ENCODE assay signal across 15 mouse cellular contexts in the genomic region with DNA sequence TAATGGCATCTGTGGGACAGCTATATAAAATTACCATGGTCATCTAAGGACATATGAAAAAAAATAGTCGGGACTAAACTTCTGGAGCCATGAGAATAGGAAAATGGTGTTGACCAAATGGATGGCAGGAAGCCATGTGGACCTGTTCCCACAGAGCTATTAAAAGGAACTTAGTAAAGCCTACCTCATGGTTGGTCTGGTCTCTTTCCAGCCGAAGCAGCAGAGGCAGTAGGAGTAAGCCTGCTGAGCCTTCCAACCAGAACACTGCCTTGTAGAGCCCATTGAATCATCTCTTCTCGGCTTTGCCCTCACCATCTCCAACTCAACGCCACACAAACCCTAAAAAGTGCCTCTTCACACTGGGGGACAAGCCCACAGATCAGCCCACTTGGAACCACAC. TPM values are rescaled to one million over a fixed set of nuclear protein-coding genes. Genes with fewer than 3 reads are reported as not detected.
DNase-seq lines count a peak whose midpoint lies in the region; ATAC-seq lines count a peak whose summit lies in the region.
"Had no signal": no experiment of that assay in that cellular context is flagged by ENCODE, and none has a peak within 500 bp of the region (broad histone marks: within the 10 kb centered on the region; RNA-seq: fewer than 3 reads in every experiment).

No protein-coding gene starts in this region.

- H3K36me3 ChIP-seq in heart, embryonic 11.5 days (ENCODE audit: control insufficient read depth, insufficient read depth, low read length) = no peaks in the 10 kb centered on the region
- H3K36me3 ChIP-seq in hindbrain, embryonic 16.5 days (ENCODE audit: control insufficient read depth, insufficient read depth, low read length) = no peaks in the 10 kb centered on the region
- H3K36me3 ChIP-seq: liver, embryonic 12.5 days; neural tube, embryonic 12.5 days had no signal

- no peak overlapping the region for H3K4me3 ChIP-seq in heart, embryonic 11.5 days (ENCODE audit: low read depth, low read length)
- no peak overlapping the region for H3K4me3 ChIP-seq in hindbrain, embryonic 16.5 days (ENCODE audit: low read length)
- H3K4me3 ChIP-seq: liver, embryonic 12.5 days; megakaryocyte, embryonic 14.5 days; neural tube, embryonic 12.5 days had no signal

- no peaks in the 10 kb centered on the region for H3K9me3 ChIP-seq in heart, embryonic 11.5 days (replicated peaks; ENCODE audit: control insufficient read depth, low read length)
- H3K9me3 ChIP-seq in hindbrain, embryonic 16.5 days (ENCODE audit: control insufficient read depth, low read length) = no peaks in the 10 kb centered on the region
- H3K9me3 ChIP-seq: liver, embryonic 12.5 days; neural tube, embryonic 12.5 days had no signal

- peak; percentile 89 for DNase-seq in heart, adult 11 months
- DNase-seq in cerebellum, postnatal 36 days = peak; percentile 37 to 39
- peak; percentile 13 to 54 for DNase-seq in heart, adult 9 months (ENCODE audit: low spot score in 2 of 2)
- DNase-seq in left cerebral cortex, postnatal 36 days (ENCODE audit: low spot score in 2 of 2) = peak; percentile 26 to 41
- no peak for DNase-seq in adrenal gland, adult 18-20 months (ENCODE audit: low spot score in 2 of 2)
- DNase-seq in natural killer cell, adult 2 months (ENCODE audit: low spot score in 2 of 2) = no peak
- DNase-seq: kidney, adult 8-10 months had no signal

- no peak overlapping the region for H3K4me2 ChIP-seq in heart, embryonic 11.5 days
- no peak overlapping the region for H3K4me2 ChIP-seq in hindbrain, embryonic 16.5 days (ENCODE audit: low read length)
- H3K4me2 ChIP-seq: liver, embryonic 12.5 days; neural tube, embryonic 12.5 days had no signal

- intact Hi-C loops in left cerebral cortex, postnatal 36 days (cut with DNase I) = no loop called here

- WGBS in heart, embryonic 11.5 days (ENCODE audit: insufficient replicate concordance) = 70% methylated on average over 4 of the region's 4 CpGs
- WGBS in hindbrain, embryonic 16.5 days = 75% methylated on average over 4 of the region's 4 CpGs

- no peak overlapping the region for H3K9ac ChIP-seq in heart, embryonic 11.5 days (ENCODE audit: low read depth, low read length)
- H3K9ac ChIP-seq in hindbrain, embryonic 16.5 days (ENCODE audit: low read depth, low read length) = no peak overlapping the region
- H3K9ac ChIP-seq: liver, embryonic 12.5 days; neural tube, embryonic 12.5 days had no signal

- no peaks in the 10 kb centered on the region for H3K4me1 ChIP-seq in heart, embryonic 11.5 days (ENCODE audit: control insufficient read depth, insufficient read depth, low read length)
- no peaks in the 10 kb centered on the region for H3K4me1 ChIP-seq in hindbrain, embryonic 16.5 days (ENCODE audit: control insufficient read depth, insufficient read depth, low read depth, low read length)
- H3K4me1 ChIP-seq: liver, embryonic 12.5 days; megakaryocyte, embryonic 14.5 days; neural tube, embryonic 12.5 days had no signal

- no peak overlapping the region for H3K27ac ChIP-seq in heart, embryonic 11.5 days (ENCODE audit: low read depth, low read length)
- no peak overlapping the region for H3K27ac ChIP-seq in hindbrain, embryonic 16.5 days (ENCODE audit: low read depth, low read length)
- H3K27ac ChIP-seq: liver, embryonic 12.5 days; neural tube, embryonic 12.5 days had no signal

- no peak for ATAC-seq in heart, embryonic 11.5 days (replicated peaks; ENCODE audit: insufficient number of reproducible peaks, low FRiP score, low TSS enrichment)
- ATAC-seq in hindbrain, embryonic 16.5 days = no peak
- ATAC-seq: liver, embryonic 12.5 days had no signal

- H3K27me3 ChIP-seq in heart, embryonic 11.5 days (ENCODE audit: control insufficient read depth, insufficient read depth, low read length) = no peaks in the 10 kb centered on the region
- no peaks in the 10 kb centered on the region for H3K27me3 ChIP-seq in hindbrain, embryonic 16.5 days (replicated peaks; ENCODE audit: control insufficient read depth, insufficient read depth, low read length)
- H3K27me3 ChIP-seq: liver, embryonic 12.5 days; neural tube, embryonic 12.5 days had no signal

RNA-seq across cellular contexts. Expression of a gene that starts 15.0 kb away (rescaled TPM):
- polyA plus RNA-seq in heart, embryonic 11.5 days (2014; fragmentation: Nextera tagmentation; extraction: Ambion mirVana) = not detected in 2 replicates
- total RNA-seq in left cerebral cortex, postnatal 36 days (2021) = under 1 TPM; 0.76 to 0.93 TPM
- polyA plus RNA-seq in hindbrain, embryonic 16.5 days (2015; fragmentation: Nextera tagmentation; extraction: Ambion mirVana) = 0.30 and 0.45 TPM in 2 replicates
- 10 to 100 TPM in 1 of 2 experiments, 1 to 10 TPM in 1; 6.5 to 14.9 TPM for total RNA-seq in adrenal gland, adult 18-20 months (2021)
- total RNA-seq: common myeloid progenitor, adult 5-6 weeks had no signal
- polyA plus RNA-seq: heart, embryonic 14.5 days had no signal

RNA-seq across cellular contexts. Expression of a gene that starts 33.3 kb away (rescaled TPM):
- not detected in 2 replicates for polyA plus RNA-seq in heart, embryonic 11.5 days (2014; fragmentation: Nextera tagmentation; extraction: Ambion mirVana)
- total RNA-seq in left cerebral cortex, postnatal 36 days (2021) = not detected
- polyA plus RNA-seq in hindbrain, embryonic 16.5 days (2015; fragmentation: Nextera tagmentation; extraction: Ambion mirVana) = 0.16 TPM in 1 of 2 replicates, not detected in the other
- not detected for total RNA-seq in adrenal gland, adult 18-20 months (2021)
- total RNA-seq: common myeloid progenitor, adult 5-6 weeks had no signal
- polyA plus RNA-seq: heart, embryonic 14.5 days; liver, embryonic 12.5 days; thymus, postnatal 0 days had no signal

Comparison
In these comparisons a context has a peak if more than half of its experiments do, and no peak if none do; other contexts are left out.
1. DNase-seq: peak in heart, adult 11 months (single experiment), cerebellum, postnatal 36 days (2 of 2), heart, adult 9 months (2 of 2) and left cerebral cortex, postnatal 36 days (2 of 2); none in adrenal gland, adult 18-20 months (0 of 2) and natural killer cell, adult 2 months (0 of 2).